Mouse (Mus musculus) midbrain, embryonic 11.5 days (tissue): ENCODE data around the gene Cmss1. TPM values are rescaled to one million over a fixed set of nuclear protein-coding genes. Genes with fewer than 3 reads are reported as not detected.

Experiments used
- ATAC-seq: fragments of 200-750 bp; cut with Nextera tagmentation; 2 replicates; pipeline ENCODE4 v1.8.0; 2017; ENCODE audit warnings: moderate TSS enrichment, moderate library complexity; ENCODE audit not compliant: low FRiP score
- DNase-seq: peaks from one replicate; pipeline ENCODE4 v3.0.0; 2015; ENCODE audit warnings: low spot score; ENCODE audit errors: missing footprints
- H3K27ac ChIP-seq: fragments of 300-500 bp; sonication (generic); 2 replicates; pipeline ENCODE4 v1.5.1; 2014; ENCODE audit warnings: low read depth, low read length
- H3K27me3 ChIP-seq: fragments of 300-500 bp; sonication (generic); 2 replicates; pipeline ENCODE4 v1.6.1; 2014; ENCODE audit warnings: mild to moderate bottlenecking, low read length, moderate library complexity, mixed read lengths; ENCODE audit not compliant: control insufficient read depth, insufficient read depth
- H3K36me3 ChIP-seq: fragments of 300-500 bp; sonication (generic); 2 replicates; pipeline ENCODE4 v1.6.1; 2014; ENCODE audit warnings: mild to moderate bottlenecking, low read length, moderate library complexity, mixed read lengths; ENCODE audit not compliant: control insufficient read depth, insufficient read depth
- H3K4me1 ChIP-seq: fragments of 300-500 bp; sonication (generic); 2 replicates; pipeline ENCODE4 v1.6.1; 2014; ENCODE audit warnings: low read length; ENCODE audit not compliant: control insufficient read depth, insufficient read depth
- H3K4me2 ChIP-seq: fragments of 300-500 bp; sonication (generic); 2 replicates; pipeline ENCODE4 v1.6.1; 2014; ENCODE audit warnings: mild to moderate bottlenecking, moderate library complexity
- H3K4me3 ChIP-seq: fragments of 300-500 bp; sonication (generic); 2 replicates; pipeline ENCODE4 v1.5.1; 2014; ENCODE audit warnings: low read depth, low read length
- H3K9ac ChIP-seq: fragments of 300-500 bp; sonication (generic); 2 replicates; pipeline ENCODE4 v1.6.1; 2014; ENCODE audit warnings: low read length
- H3K9me3 ChIP-seq: fragments of 300-500 bp; sonication (generic); 2 replicates; pipeline ENCODE4 v1.6.1; 2016; ENCODE audit warnings: low read length; ENCODE audit not compliant: control insufficient read depth
- WGBS: fragments of 180-500 bp; shearing (Covaris S2); extraction: QIAGEN DNeasy Blood & Tissue Kit; methylation state at CpG from one replicate; pipeline ENCODE4 v1.1.7; 2014; 5-methylcytosine and 5-hydroxymethylcytosine counted together
- polyA plus RNA-seq: library from polyadenylated mRNA; unstranded; fragments of >200 nt; fragmentation: Nextera tagmentation; extraction: Ambion mirVana; gene quantifications from 2 replicates; pipeline ENCODE4 v1.2.1, GENCODE M21; 2014

Cmss1 gene
- polyA plus RNA-seq, 1 experiment from 2014 or later = 56.3 TPM

DNA sequence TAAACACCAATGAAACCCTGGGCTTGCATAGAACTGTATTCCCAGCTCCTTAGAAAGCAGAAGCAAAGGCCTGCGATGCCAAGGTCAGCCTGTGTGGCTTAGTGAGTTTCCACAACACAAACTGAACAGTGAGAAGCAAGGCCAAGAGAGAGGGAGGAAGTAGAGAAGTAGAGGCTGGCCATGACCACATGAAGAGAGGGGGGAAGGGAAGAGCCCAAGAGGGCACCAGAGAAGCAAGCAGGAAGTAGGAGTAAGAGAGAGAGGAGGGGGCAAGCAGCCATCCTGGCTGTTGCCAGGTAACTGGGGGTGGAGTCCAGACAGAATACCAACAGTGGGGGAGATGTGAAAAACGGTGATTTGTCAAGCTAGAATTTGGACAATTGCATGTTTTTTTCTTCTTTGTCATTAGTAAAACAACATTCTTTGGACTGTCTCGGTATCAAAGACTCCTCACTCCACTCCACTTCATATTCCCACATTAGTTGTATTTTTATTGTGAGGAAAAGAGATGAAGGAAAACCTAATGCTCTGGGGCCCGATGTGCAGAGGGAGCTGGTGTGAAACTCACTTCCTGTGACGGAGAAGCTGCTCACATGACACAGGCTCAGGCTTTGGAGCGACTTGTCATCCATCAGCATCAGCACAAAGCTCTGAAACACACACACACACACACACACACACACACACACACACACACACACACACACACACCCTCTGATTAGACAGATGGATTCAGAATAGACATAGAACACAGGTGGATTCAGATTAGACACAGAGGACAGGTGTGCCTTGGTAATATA is 183.5 kb downstream of the Cmss1 start:
- ATAC-seq = no peak

DNA sequence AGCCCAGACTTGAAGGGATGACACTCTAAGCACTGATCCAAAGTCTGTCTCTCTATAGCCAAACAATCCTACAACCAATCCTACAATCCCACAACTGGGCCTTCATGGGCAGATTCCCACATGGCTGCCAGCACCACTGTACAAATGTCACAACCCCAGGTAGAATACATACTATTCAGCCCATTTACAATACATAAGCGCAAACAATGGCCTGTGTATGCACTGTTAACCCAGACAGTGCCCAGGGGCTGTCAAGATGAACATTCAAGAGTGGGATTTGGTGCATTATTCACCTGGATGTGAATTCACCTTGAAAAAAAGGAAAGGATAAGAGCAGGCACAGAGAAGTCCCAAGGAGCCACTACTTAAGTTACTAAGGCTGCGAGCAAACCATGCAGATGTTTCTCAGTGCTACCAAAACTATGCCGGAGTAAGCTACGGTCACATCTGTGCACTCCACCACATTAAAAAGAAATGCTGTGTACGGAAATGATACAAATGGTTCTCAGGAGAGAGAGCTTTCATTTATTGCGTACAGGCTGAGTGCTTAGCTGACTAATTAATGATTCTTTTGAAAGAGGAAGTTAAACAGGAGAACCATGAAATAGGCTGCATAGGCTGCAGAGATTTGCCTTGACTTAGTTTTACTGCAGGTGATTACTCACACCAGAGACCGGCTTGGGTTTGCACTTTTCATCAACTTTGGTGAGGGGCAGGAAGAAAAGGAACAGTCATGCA is 184.8 kb downstream of the Cmss1 start:
- H3K36me3 ChIP-seq = no peaks in the 10 kb centered on the region
- 92% methylated on average over 7 of the region's 7 CpGs for WGBS
- no peaks in the 10 kb centered on the region for H3K9me3 ChIP-seq

More for the DNA sequence above, 183.5 kb downstream of the Cmss1 start:
- Histone ChIP-seq H3K4me3 (no peak overlapping the region), H3K9ac (no peak overlapping the region), H3K4me1 (no peaks in the 10 kb centered on the region), H3K4me2 (no peak overlapping the region), H3K27me3 (no peaks in the 10 kb centered on the region), H3K9me3 (no peaks in the 10 kb centered on the region), H3K27ac (no peak overlapping the region), H3K36me3 (no peaks in the 10 kb centered on the region)
- DNase-seq = no peak
- WGBS = 58% methylated on average over 6 of the region's 6 CpGs

DNA sequence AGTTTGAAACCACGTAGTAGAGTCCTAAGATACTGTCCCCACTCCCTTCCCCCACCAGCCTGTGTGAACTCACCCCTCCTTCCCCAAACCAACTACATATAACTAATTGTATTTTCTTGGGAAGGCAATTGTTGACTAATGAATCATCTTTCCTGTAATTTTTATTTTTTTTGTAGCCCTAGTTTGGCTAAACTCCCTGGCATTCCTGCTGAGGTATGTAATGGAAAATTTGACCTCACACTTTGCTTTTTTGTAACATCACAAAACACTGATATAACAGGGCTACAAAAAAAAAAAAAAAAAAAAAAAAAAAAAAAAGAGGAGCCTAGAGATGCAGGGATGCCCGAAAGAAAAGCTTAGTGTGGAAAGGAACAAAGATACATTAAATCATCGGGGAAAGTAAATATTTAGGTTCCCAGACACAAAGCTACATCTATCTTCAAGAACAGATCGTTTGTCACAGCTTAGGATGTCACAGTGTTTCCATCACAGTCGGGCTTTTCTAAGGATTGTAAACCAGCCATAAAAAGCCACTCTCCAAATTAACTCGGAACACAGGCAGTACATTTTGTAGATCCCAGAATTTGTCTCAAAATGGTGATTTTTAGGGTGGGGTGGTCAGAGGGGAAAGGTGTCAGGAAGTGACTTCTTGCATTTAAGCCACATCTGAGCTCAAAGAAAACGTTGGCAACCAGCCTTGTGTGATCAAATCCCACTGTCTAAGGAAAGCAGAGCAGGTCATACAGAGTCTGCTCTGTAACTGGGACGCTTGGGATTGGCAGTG is 185.7 kb downstream of the Cmss1 start:
- Histone ChIP-seq H3K36me3 (no peaks in the 10 kb centered on the region), H3K4me3 (no peak overlapping the region), H3K27ac (no peak overlapping the region), H3K4me2 (no peak overlapping the region), H3K4me1 (no peaks in the 10 kb centered on the region), H3K27me3 (no peaks in the 10 kb centered on the region), H3K9me3 (no peaks in the 10 kb centered on the region), H3K9ac (no peak overlapping the region)
- 67% methylated on average over 8 of the region's 8 CpGs for WGBS
- no peak for DNase-seq
- no peak for ATAC-seq

More for the DNA sequence above, 184.8 kb downstream of the Cmss1 start:
- no peak for ATAC-seq
- Histone ChIP-seq H3K27ac (no peak overlapping the region), H3K4me1 (no peaks in the 10 kb centered on the region), H3K4me2 (no peak overlapping the region), H3K9ac (no peak overlapping the region), H3K4me3 (no peak overlapping the region), H3K27me3 (no peaks in the 10 kb centered on the region)
- no peak for DNase-seq

DNA sequence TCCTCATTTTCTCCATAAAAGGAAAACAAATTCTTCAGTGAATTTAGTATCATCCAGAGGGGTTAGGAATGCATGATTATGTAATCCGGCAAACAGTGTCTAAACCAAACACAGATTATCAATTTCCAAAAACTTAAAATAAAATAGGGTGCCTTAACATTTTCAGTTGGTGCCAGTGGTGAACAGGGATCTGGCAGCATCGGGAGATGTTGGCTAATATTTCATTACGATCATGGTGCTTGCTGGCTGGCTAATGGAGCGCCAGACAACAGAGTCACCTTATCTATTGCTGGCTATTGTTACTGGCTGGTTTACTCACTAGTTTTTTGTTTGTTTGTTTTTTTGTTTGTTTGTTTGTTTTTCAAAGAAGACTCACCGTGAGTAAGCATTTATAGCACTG is 186.8 kb downstream of the Cmss1 start:
- no peak overlapping the region for H3K9ac ChIP-seq
- no peak for ATAC-seq
- no peak overlapping the region for H3K27ac ChIP-seq
- no peaks in the 10 kb centered on the region for H3K27me3 ChIP-seq
- H3K9me3 ChIP-seq = no peaks in the 10 kb centered on the region
- H3K4me1 ChIP-seq = no peaks in the 10 kb centered on the region
- H3K36me3 ChIP-seq = no peaks in the 10 kb centered on the region
- no peak overlapping the region for H3K4me3 ChIP-seq
- no peak for DNase-seq
- H3K4me2 ChIP-seq = no peak overlapping the region
- 86% methylated on average over 5 of the region's 5 CpGs for WGBS

DNA sequence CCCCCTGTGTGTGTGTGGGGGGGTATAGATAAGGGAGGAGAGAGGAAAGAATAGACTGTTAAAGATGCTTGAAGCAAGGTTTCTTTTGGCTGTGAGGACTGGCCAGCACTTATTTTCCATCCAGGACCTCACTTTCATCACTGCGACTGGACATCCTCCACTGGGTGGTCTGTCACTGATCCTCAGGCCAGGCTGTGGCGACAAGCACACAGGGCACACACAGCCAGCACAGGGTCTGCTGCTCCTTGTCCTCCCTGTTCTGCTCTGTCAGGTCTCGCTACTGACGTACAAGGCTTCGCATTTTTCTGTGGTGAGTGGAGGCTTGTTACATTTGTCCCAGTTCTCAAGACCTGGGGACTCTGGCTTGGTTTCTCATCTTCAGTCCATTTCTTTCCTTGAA is 187.3 kb downstream of the Cmss1 start:
- no peaks in the 10 kb centered on the region for H3K4me1 ChIP-seq
- WGBS = 57% methylated on average over 5 of the region's 5 CpGs
- no peaks in the 10 kb centered on the region for H3K36me3 ChIP-seq
- H3K4me3 ChIP-seq = no peak overlapping the region
- no peaks in the 10 kb centered on the region for H3K9me3 ChIP-seq
- H3K4me2 ChIP-seq = no peak overlapping the region
- no peaks in the 10 kb centered on the region for H3K27me3 ChIP-seq
- no peak overlapping the region for H3K27ac ChIP-seq
- H3K9ac ChIP-seq = no peak overlapping the region
- no peak for DNase-seq
- no peak for ATAC-seq

DNA sequence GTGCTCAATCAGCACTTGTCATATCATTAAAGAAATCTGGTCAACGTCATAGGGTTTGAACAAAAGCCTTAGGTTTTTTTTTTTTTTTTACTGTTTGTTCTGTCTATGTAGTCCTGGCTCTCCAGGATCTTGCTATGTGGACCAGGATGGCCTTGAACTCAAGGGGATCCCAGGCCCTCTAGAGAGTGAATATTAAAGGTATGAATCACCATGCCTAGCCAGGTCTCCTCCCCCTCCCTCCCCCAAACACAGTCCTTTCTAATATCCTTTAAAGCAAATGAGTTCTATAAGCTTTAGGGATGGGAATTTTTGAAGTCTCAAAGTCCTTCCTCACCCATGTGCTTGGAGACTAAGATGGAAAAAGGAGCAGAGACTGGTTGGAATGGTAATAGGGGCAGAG is 188.7 kb downstream of the Cmss1 start:
- Histone ChIP-seq H3K4me2 (no peak overlapping the region), H3K4me1 (no peaks in the 10 kb centered on the region), H3K4me3 (no peak overlapping the region), H3K9ac (no peak overlapping the region), H3K36me3 (no peaks in the 10 kb centered on the region), H3K9me3 (no peaks in the 10 kb centered on the region), H3K27me3 (no peaks in the 10 kb centered on the region), H3K27ac (no peak overlapping the region)
- DNase-seq (no peak), ATAC-seq (no peak)
- WGBS = 76% methylated on average over 1 of the region's 1 CpGs

DNA sequence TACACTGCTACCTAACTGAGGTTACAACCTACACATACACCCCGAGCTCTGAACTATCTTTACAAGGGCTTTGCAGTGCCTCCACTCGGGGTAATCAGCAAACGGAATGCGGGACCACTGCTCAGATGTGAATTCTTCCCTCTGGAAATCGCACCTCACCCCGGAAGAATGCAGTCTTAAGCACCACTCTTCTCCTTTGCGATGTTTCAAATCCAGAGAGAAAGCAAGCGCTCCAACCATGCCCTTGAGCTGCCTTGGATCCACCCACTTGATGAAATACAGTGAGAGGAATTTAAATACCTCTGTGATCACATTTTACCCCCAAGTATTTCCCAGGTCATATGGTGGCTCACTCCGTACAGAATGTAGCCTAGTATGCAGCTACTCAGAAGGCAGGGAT is 189.6 kb downstream of the Cmss1 start:
- H3K36me3 ChIP-seq = no peaks in the 10 kb centered on the region
- H3K4me1 ChIP-seq = no peaks in the 10 kb centered on the region
- no peak overlapping the region for H3K4me2 ChIP-seq
- WGBS = 83% methylated on average over 9 of the region's 9 CpGs
- no peaks in the 10 kb centered on the region for H3K27me3 ChIP-seq
- DNase-seq (no peak), ATAC-seq (no peak)
- no peak overlapping the region for H3K9ac ChIP-seq
- H3K9me3 ChIP-seq = no peaks in the 10 kb centered on the region
- no peak overlapping the region for H3K27ac ChIP-seq
- no peak overlapping the region for H3K4me3 ChIP-seq

DNA sequence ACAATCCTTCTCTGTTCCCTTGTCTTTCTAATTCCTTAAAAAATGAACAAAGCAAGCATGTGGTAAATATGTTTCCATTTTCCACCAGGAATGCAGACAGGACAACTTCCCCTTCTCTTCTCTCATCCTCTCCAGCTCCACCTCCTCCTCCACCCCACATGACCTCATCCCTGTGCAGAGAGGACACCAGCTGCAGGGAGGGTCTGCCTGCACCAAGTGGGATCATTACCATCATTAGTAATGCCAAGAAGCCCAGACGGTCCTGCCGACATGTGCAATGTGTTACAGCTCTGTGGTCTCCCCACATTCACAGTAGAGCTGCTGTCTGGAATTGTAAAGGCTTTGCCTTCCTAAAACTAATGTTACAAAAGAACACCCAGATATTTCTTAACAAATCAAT is 190.6 kb downstream of the Cmss1 start:
- Histone ChIP-seq H3K4me2 (no peak overlapping the region), H3K9me3 (no peaks in the 10 kb centered on the region), H3K27me3 (no peaks in the 10 kb centered on the region), H3K4me3 (no peak overlapping the region), H3K4me1 (no peaks in the 10 kb centered on the region), H3K9ac (no peak overlapping the region), H3K36me3 (no peaks in the 10 kb centered on the region), H3K27ac (no peak overlapping the region)
- no peak for ATAC-seq
- WGBS = 67% methylated on average over 2 of the region's 2 CpGs
- DNase-seq = no peak

DNA sequence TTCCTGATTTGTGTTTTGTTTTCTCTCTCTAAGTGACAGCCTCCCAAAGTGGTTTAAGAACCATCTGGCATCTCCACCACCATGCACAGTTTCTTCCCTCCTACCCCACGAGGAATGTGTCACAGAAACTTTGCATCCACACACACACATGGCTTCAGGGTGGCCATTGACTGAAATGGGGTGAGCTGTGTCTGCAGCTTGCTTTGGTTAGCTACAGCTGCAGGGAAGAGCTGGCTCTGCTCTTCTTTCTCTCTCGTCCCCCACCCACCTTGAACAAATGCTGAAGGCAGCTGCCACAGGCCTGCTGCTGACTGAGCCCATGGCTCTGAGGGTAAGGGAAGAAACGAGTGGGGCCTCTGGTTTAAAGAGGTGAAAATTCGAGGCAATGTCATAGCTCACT is 193.9 kb downstream of the Cmss1 start:
- Histone ChIP-seq H3K36me3 (no peaks in the 10 kb centered on the region), H3K4me3 (no peak overlapping the region), H3K27me3 (no peaks in the 10 kb centered on the region), H3K9me3 (no peaks in the 10 kb centered on the region), H3K4me2 (no peak overlapping the region), H3K27ac (no peak overlapping the region), H3K9ac (no peak overlapping the region), H3K4me1 (no peaks in the 10 kb centered on the region)
- 69% methylated on average over 4 of the region's 4 CpGs for WGBS
- no peak for DNase-seq
- ATAC-seq = no peak
